Mouse (Mus musculus) spleen, postnatal 10 days (tissue): ENCODE data around the gene Gm20403.
A peak's percentile ranks its signal among the peaks of the same experiment; 100 is the strongest.
"Not testable (repeated sequence)": the region's sequence is repeated elsewhere in the genome, so short reads cannot be mapped to it uniquely, and the experiment has no call there.

Experiments used
- DNase-seq, 2 experiments: peaks; one replicate each; pipeline ENCODE4 v3.0.0; 2021 to 2022; ENCODE audit warnings: low spot score in 2 of 2

Gm20403 gene

GRCm38 (mm10) chr12:54993246-54994067 is 7.1 kb upstream of the Gm20403 start:
- DNase-seq = no peak

GRCm38 (mm10) chr12:54992814-54993213 is 6.5 kb upstream of the Gm20403 start:
- no peak for DNase-seq

GRCm38 (mm10) chr12:54988323-54988850 is 2.1 kb upstream of the Gm20403 start:
- no peak for DNase-seq

GRCm38 (mm10) chr12:54987156-54987555 is 827 bp upstream of the Gm20403 start:
- DNase-seq = no peak

GRCm38 (mm10) chr12:54985257-54986051 is 875 bp downstream of the Gm20403 start:
- peak; percentile 75 to 84 for DNase-seq

GRCm38 (mm10) chr12:54984701-54985256 is 1.6 kb downstream of the Gm20403 start:
- DNase-seq = peak; percentile 80 to 84

GRCm38 (mm10) chr12:54982935-54983715 is 3.2 kb downstream of the Gm20403 start:
- DNase-seq = no peak

- peak in 1 of 2 experiments; percentile 27 for DNase-seq
Observed at GRCm38 (mm10) chr12:54981962-54982361, 4.4 kb downstream of the Gm20403 start.

GRCm38 (mm10) chr12:54980939-54981338 is 5.4 kb downstream of the Gm20403 start:
- DNase-seq = no peak

- peak in 1 of 2 experiments; percentile 36 for DNase-seq
Observed at GRCm38 (mm10) chr12:54980532-54980931, 5.8 kb downstream of the Gm20403 start.

- no peak for DNase-seq
Observed at GRCm38 (mm10) chr12:54969033-54969432, 17.3 kb downstream of the Gm20403 start.

- no peak for DNase-seq
Observed at GRCm38 (mm10) chr12:54965532-54966160, 20.7 kb downstream of the Gm20403 start.

GRCm38 (mm10) chr12:54959569-54959968 is 26.8 kb downstream of the Gm20403 start:
- DNase-seq = no peak

- no peak for DNase-seq
Observed at GRCm38 (mm10) chr12:54956974-54957373, 29.4 kb downstream of the Gm20403 start.

GRCm38 (mm10) chr12:54956457-54956856 is 29.9 kb downstream of the Gm20403 start:
- DNase-seq = no peak

- DNase-seq = no peak
Observed at GRCm38 (mm10) chr12:54946116-54946515, 40.2 kb downstream of the Gm20403 start.

- DNase-seq = not testable (repeated sequence)
Observed at GRCm38 (mm10) chr12:54942586-54943157, 43.7 kb downstream of the Gm20403 start.

- DNase-seq = not testable (repeated sequence)
Observed at GRCm38 (mm10) chr12:54937581-54938343, 48.6 kb downstream of the Gm20403 start.
